Mouse (Mus musculus) regulatory T cell (primary cell): Measurements from ENCODE around the gene Tmem179b.

ENCODE experiments used
- in situ Hi-C: fragments of 300-600 bp; cut with MboI, MseI; formaldehyde crosslinking; loops from one replicate; pipeline ENCODE4 v1.15.1; 2025; ENCODE audit warnings: high pct_unique_total_duplicates

Gene Tmem179b

DNA sequence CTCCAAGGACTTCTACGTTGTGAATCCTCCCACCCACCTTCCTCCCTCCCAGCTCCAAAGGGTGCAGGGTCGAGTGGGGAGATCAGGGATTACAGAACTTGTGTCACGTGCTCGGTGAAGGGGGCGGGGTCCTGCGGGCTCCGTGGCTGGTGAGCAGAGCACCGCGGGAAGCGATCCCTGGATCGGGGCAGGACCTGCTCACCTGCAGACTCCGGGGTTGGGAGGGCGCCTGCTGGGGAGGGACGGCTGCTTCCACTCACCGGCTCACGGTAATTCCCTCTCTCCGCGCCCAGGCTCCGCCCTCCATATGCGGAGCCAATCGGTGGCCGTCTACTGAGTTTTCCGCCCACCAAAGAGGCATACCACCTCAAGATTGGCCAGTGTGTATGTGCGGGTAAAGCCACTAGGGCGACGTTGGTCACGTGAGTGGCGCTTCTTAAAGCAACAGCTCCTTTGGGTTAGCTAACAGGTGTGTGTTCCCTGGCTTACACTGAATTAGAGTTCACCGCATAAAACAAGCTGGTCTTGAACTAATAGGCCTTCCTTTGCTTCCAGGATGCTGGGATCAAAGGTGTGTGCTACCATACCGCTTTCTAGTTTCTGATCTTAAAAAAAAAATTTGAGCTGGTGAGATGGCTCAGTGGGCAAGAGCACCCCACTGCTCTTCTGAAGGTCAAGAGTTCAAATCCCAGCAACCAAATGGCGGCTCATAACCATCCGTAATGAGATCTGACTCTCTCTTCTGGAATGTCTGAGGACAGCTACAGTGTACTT is 11.9 kb upstream of the Tmem179b start, which contains the start of gene Taf6l:
Taf6l (minus strand) TSS at position 410 of the 774 bp plus-strand sequence.
- in situ Hi-C loops, result loop anchor here (25.0 kb wide), 1 partner anchor 1749 kb away; the partner anchor contains the start of gene Stip1

DNA sequence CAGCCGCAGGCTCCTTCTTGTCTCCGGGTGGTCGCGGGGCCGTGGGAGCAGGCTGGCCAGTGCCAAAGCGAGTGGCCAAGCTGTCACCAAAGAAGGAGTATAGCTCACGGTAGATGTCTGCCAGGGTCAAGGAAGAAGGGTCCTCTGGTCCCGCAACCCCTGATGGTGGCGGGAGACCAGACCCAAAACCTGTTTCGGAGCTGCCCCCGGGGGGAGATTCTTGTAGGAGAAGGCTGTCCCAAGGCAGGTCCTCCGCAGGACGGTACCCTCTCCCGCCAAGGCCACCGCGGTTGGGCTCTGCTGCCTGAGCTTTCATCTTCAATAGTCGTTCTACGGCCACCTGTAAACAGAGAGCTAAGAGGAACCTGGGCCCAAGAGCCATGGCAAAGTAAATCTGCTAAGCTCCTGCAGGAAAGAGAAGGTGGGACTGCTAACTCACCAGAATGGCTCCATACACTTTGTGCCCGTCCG is 719 bp upstream of the Tmem179b start:
- in situ Hi-C loops, result loop anchor here (5.0 to 25.0 kb wide), 2 partner anchors 42 to 1738 kb away; partner anchors contain the start of genes Stip1 and Ttc9c

DNA sequence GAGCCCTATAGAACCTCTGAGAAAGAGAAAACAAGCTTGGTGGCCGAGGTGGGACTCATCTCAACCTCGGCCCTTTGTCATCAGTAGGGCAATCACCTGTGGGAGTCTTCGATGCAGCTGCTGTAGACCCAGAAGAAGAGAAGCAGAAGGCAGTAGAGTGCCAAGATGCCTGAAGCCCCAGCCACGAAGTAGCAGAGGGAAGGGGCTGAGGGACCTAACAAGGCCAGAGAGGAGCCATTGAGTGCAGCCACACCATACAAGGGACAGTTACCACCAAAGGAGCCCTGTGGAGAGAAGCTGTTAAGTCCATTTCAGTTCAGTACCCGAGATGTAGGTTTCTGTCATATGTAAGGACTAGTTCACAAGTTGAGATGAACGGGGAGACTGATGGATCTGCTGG is 858 bp downstream of the Tmem179b start:
- in situ Hi-C loops, result loop anchor here (5.0 kb wide), 1 partner anchor 44 kb away; the partner anchor contains the start of gene Ttc9c

DNA sequence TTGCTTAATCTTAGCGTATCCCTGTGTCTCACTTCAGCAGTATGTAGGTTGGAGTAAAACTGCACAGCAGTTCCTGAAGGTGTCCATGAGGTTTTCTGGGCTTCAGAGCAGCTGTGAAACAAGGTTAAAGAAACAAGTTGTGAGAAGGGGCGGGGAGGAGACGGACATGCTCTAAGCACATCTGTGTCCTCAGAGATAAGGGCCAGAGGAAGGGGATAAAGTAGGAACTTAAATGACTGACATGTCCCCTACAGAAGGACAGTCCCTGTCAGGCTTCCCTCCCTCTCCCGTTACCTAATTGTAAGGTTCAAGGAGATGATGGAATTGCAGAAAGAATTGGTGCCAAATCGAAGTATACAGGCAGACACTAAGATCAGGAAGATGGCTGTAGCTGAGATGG is 1.3 kb downstream of the Tmem179b start:
- in situ Hi-C loops, result loop anchor here (5.0 kb wide), 1 partner anchor 44 kb away; the partner anchor contains the start of gene Ttc9c

DNA sequence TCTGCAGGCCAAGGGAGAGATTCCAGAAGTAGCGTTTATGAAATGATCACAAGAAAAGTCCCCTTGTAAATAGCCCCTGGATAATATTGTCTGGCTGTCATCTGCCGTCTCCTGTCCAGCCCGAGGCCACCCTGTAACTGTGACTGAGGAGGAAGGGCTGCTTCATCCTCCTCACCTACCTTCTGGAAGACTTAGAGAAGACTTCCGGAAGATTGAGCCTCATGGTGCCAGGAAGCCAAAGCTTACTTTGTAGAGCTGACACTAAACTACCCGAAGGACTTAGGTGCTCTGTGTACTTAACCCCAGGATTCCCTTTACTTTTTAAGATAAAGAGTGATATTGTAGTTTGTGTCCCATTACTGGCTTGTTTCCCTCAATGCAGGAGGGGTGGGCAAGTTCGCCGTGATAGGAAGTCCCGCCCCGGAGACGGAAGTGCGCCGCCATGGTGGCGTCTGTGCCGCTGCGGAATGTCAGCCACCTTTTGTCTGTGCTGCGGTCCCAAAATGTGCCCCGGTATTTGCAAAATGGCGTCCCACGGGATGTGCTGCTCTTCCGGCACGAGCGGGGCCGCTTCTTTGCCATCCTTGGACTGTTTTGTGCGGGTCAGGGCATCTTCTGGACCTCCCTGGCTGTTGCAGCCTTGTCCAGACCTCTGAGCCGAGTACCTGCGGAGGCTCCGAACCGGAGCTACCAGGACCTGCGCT is 3.5 kb downstream of the Tmem179b start, which contains the start of gene Tmem223:
Tmem223 (plus strand) TSS at position 430 of the 704 bp plus-strand sequence.
- in situ Hi-C loops, result loop anchor here (5.0 kb wide), 1 partner anchor 47 kb away; the partner anchor contains the start of gene Ttc9c

DNA sequence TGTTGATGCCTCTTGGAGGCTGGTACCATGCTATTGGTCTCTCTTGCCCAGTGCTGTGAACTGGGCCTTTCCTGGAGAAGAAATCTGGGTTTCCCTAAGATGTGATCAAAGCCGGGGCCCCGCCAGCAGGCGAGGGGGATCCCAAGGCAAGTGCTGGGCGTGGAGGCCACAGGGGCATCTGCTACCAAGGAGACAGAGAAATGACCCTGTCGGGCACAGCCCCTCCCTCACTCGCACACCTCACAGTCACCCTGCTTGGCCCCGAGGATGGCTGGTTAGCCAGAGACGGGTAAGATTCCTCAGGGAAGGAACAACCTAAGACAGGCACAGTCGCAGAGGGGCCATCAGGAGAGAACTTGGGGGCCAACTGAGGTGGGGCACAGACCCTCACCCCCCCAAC is 8.7 kb downstream of the Tmem179b start:
- in situ Hi-C loops, result no loop called here

DNA sequence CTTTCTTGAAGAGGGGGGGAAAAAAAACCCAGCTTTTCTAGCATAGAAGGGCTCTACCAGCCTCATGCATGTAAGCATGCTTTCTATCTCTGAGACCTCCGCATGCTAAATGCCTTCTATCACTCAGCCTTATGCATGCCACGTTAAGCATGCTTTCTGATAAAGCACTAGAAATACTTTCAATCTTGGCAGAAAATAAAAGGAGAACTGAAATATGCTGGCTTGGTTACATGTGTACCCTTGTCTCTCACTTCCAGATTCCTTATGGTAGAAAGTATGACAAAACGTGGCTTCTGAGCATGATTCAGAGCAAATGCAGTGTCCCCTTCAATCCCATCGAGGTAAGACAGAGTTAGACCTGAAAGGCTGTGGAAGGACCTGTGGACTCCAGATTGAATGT is 11.0 kb downstream of the Tmem179b start:
- in situ Hi-C loops, result no loop called here

DNA sequence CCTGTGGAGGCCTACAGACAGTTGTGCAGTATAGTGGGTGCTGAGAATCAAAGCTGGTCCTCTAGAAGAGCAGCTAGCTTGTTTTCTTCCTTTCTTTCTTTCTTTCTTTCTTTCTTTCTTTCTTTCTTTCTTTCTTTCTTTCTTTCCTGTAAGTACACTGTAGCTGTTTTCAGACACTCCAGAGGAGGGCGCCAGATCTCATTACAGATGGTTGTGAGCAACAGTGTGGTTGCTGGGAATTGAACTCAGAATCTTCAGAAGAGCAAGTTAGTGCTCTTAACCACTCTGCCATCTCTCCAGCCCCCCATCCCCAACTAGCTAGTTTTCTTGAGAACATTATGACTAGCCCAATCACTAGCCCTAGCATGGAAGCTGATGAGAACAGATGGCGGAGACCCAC is 13.5 kb downstream of the Tmem179b start:
- in situ Hi-C loops, result no loop called here

DNA sequence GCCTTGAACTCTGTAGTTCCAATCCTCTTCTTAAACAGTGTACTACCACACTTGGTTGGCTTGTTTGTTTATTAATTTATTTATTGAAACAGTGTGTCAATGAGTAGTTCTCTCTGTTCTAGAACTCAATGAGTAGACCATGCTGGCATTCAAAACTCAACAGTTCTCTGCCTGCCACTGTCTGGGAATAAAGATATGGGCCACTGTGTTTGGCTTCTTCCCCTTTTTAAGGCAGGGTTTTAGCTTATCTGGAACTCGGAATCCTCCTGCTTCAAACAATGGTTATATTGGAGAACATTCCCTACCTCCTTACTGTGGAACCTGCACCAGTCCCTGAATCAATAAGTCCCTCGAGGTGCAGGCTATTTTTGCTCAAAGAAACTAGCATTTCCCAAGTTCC is 15.4 kb downstream of the Tmem179b start:
- in situ Hi-C loops, result no loop called here

DNA sequence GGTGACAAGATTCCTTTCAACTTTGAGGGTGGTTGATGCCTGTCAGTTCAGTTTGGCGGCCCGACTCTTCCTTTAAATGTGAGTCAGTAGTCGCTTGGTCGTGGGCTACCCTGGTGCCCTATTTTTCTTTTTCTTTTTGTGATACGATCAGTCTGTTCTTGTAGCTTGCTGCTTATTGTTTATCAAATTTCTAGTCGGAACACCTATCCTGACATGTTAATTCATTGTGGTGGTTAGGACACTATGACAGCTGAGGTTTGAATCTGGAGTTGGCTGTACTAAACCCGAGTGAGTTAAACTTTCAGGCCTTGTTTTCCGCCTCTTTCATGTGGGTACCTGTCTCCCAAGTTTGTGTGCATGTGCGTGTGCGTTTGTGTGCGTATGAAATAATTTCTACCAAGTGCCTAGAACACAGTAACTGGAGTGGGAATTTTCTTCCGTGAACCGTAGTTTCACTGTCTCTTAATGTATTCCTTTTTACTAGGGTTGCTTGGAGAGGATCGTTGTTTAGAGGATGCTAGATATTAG is 16.7 kb downstream of the Tmem179b start:
- in situ Hi-C loops, result no loop called here

DNA sequence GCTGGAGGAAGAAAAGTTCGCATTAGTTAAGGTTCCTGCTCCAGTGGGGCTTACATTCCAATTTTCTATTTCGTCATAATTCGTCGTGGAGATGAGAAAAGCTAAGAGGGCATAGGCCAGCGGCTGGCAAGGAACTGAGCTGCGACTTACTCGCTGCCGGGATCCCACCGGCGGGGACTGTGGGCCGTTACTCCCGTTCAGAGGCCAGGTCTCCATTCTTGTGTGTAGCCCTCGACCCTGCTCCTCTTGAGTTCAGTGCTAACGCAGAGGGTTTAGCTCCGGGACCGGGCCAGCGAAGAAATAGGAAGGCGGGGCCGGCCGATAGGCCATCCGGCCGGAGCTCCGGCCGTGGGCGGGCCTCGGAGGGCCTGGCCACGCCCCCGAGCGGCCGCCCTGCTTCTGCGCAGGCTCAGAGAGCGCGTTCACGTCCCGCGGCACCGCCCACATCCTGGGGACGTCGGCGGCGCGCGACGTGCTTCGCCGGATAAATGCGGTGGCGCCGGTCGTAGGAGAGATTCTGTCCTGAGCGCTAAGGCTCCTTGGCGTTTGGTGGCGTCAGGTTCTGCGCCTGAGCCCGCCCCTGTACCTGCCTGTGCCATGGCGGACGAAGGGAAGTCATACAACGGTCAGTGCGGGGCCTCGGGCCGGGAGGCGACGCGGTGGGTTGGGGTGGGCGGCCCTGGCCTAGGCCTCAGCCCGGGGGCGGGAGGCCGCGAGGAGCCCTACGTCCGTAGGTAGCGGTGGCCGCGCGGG is 17.5 kb downstream of the Tmem179b start, which contains the start of gene Nxf1:
Nxf1 (plus strand) TSS at position 439 of the 753 bp plus-strand sequence.
- in situ Hi-C loops, result no loop called here

DNA sequence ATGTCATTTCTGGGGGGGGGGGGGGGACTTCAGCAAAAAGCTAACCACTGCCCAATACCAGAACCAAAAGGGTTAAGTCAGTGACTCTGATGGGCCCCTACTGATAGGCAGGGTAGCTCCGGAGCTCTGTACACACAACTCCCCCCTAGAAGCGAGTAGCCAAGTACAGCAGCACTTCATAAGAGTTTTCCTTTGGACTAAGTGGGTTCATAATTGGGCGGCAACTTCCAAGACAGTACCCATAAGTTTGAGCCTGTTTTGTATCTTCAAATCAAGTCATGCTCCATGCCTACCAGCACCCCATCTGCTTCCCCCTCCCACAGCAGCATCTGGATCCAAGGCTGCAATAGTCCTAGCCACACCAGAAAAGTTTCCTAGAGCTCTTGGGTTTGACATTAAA is 18.6 kb downstream of the Tmem179b start:
- in situ Hi-C loops, result no loop called here

DNA sequence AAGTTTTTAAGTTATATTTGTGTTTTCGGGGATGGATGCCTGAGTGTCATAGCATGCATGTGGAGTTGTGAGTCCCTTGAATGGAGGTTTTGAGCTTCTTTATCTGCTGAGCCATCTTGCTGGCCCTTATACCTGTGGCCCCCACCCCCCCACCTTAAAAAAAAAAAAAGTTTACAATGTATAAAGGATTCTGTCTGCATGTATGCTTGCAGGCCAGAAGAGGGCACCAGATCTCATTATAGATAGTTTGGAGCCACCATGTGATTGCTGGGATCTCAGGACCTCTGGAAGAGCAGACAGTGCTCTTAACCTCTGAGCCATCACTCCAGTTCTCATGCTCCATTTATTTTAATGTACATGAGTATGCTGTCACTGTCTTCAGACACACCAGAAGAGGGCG is 26.9 kb downstream of the Tmem179b start:
- in situ Hi-C loops, result no loop called here

DNA sequence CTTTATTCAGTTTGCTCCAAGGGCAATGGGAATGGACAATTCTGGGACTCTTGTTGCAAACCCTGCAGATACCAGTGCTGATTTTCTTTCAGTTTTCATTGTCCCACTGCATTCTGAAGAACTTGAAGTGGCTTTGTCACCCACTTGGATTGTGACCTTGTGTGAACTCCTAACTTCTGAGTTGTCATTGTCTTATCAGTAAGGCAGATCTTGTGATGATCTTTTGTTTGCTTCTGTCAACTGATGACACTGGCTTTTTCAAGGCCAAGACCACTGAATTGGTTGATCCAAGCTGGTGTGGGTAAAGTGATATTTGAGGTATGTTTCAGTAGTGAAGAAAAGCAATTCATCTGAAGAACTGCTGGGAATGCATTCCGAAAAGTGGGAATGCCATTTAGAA is 28.9 kb downstream of the Tmem179b start:
- in situ Hi-C loops, result no loop called here

DNA sequence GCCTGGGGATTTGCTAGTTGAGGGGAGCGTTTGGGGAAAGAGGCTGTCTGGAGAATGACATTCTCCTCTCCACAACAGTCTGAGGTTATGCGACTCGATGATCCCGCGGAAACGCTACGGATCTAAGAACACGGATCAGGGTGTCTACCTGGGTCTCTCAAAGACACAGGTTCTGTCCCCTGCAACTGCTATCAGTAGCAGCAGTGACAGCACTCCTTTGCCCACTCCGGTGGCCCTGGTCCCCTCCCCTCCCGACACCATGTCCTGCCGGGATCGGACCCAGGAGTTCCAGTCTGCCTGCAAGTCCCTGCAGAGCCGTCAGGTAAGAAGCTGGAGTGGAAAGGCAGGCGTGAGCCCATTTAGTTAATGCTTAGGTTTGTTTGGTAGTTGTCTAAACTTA is 32.1 kb downstream of the Tmem179b start:
- in situ Hi-C loops, result no loop called here

DNA sequence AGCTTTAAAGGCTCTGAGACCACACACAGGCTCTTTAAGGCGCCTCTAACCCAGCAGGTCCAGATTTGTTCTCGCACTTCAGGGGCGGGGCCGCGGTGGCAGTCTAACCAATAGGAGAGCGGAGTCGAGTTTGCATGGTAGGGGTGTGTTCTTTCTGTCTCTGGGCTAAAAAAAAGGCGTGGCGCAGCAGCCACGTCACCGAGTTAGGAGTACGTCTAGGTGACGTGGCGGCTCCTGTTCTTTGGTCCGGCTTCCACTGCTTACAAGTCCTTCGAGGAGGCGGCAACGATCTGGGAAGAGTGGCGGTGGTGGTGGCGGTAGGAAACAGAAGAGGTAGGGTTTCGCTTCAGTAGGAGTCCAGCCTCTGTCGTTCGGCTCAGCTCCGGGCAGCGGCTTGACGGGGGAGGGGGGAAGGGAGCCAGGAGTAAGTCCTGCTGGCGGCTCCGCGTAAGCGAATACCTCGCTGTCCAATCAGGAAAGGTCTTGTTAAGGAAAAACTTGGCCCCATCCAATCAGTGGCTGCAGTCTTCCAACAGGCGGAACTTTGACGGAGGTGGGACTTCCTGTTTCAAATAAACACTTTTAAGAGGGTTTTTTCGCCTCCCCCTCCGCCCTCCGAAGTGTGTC is 32.9 kb downstream of the Tmem179b start, which contains the start of gene Stx5a:
Stx5a (plus strand) TSS at position 171 of the 627 bp plus-strand sequence.
- in situ Hi-C loops, result no loop called here

DNA sequence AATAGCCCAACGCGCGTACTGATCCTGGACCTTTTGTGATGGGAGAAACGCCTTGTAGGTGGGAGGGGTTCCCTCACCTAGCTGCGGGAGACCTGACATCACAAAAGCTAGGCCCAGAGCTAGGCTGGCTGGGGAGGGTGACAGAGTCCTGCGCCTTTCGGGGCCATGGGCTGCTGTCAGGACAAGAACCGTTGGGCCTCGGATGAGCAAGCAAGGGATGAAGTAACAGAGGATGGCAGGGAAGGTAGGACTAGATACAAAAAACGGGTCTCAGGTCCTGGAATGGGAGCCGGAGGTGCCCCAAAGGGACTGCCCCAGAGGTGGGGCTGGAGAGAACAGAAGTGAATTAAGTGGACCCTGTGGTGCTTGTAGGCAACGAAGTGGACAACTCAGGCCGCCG is 33.7 kb downstream of the Tmem179b start, which contains the start of gene 1700092M07Rik:
1700092M07Rik (plus strand) TSS at position 116 of the 400 bp plus-strand sequence.
- in situ Hi-C loops, result no loop called here

DNA sequence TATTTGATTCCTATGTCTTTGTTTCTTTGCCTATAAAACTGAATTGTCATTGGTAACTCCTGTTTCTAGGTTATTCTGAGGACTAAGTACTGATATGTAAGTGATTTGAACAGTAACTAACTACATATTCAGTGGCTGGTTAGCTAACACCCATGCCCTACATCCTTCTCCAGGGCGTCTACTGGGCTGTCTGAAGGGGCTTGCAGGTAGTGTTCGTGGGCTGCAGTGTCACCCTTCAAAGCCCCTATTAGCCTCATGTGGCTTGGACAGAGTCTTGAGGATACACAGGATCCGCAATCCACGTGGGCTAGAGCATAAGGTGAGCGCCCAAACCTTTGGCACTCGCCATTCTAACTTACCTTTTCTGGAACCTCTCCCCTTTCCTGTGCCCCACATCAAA is 34.6 kb downstream of the Tmem179b start:
- in situ Hi-C loops, result loop anchor here (5.0 kb wide), 1 partner anchor 328 kb away; no protein-coding TSS in a partner anchor

DNA sequence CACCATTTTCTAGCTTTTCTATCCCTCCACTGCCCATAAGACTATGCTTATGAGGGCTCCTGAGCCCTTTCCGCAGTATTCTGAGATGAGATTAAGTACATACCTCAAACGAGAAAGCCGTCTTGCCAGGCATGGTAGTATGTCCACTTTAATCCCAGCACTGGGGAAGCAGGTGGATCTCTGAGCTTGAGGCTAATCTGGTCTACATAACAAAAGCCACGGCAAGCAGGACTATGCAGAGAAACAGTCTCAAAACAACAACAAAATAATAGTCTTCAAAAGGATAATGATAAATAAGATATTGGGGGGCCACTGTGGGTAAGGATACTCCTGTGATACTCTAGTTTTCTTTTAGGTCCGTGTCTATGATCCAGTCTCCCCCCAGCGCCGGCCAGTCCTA is 35.4 kb downstream of the Tmem179b start:
- in situ Hi-C loops, result loop anchor here (5.0 kb wide), 1 partner anchor 328 kb away; no protein-coding TSS in a partner anchor

DNA sequence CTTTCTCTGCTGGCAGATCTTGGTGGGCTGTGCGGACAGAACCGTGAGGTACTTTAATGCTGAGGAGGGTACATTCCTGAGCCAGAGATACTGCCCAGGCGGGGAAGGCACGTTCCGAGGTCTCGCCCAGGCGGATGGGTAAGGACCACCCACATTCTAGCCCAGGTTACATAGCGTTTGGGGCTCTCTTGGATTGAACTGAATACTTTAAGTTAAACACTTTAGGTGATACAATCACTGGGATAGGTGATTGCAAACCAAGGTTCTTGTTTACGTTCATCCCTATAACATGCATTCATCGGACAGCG is 38.2 kb downstream of the Tmem179b start:
- in situ Hi-C loops, result loop anchor here (5.0 kb wide), 1 partner anchor 331 kb away; no protein-coding TSS in a partner anchor
